Mouse (Mus musculus) heart, adult 2 months (tissue): ENCODE data around the gene Des.

Experiments
- CTCF ChIP-seq: fragments of 200-600 bp; IDR thresholded peaks from 2 replicates; pipeline ENCODE4 v1.8.1; 2022; ENCODE audit warnings: antibody characterized with exemption, mild to moderate bottlenecking, moderate library complexity
- EP300 ChIP-seq: fragments of 200-500 bp; IDR thresholded peaks from 2 replicates; pipeline ENCODE4 v1.6.1; 2011; ENCODE audit warnings: low read depth, low read length, control low read depth; ENCODE audit not compliant: insufficient read depth
- POLR2A ChIP-seq: fragments of 200-500 bp; IDR thresholded peaks from 2 replicates; pipeline ENCODE4 v1.6.1; 2011; ENCODE audit warnings: mild to moderate bottlenecking, low read depth, low read length, control low read depth; ENCODE audit not compliant: insufficient read depth

GRCm38 (mm10) chr1:75317241-75318201 is 42.6 kb upstream of the Des start, which contains the start of gene Dnpep:
- TF ChIP-seq POLR2A (peak; percentile 10; the same call in 1 of the 2 replicates), CTCF (peak; percentile 78), EP300 (peak; percentile 20; the same call in 1 of the 2 replicates)
